Mouse (Mus musculus) adrenal gland, postnatal 0 days (tissue): Measurements from ENCODE around the gene Olfr617. TPM values are rescaled to one million over a fixed set of nuclear protein-coding genes. Genes with fewer than 3 reads are reported as not detected.

ENCODE experiments used
- microRNA-seq: library from miRNA; unstranded; fragments of <30 nt; microRNA quantifications from one replicate; pipeline ENCODE4, GENCODE M21; 2016; ENCODE audit warnings: borderline replicate concordance; ENCODE audit not compliant: insufficient number of aligned reads
- polyA plus RNA-seq: library from polyadenylated mRNA; unstranded; fragments of >200 nt; fragmentation: Nextera tagmentation; extraction: Ambion mirVana; gene quantifications from 2 replicates; pipeline ENCODE4 v1.2.1, GENCODE M21; 2015

The Olfr617 gene
- polyA plus RNA-seq: not detected in 2 replicates

DNA sequence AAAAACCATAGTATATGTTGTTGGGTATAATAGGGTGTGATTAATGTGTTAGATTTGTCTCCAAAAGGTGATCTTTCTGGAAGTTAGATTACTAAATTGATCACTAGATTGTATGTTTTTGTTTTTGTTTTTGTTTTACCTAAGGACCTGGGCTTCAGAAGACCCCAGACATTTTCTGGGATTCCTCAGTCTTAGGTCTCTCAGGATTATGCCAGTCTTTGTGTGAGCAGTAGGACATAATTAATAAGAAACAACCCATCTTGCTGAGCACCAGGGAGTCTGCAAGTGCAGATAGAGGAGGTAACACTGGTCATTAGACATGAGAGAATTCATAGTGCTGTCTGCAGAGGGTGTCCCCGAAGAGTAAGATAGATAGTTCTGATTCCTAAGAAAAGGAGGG lies at the start of gene Olfr617:
Olfr617 (plus strand) TSS at position 301 of the 400 bp plus-strand sequence.

DNA sequence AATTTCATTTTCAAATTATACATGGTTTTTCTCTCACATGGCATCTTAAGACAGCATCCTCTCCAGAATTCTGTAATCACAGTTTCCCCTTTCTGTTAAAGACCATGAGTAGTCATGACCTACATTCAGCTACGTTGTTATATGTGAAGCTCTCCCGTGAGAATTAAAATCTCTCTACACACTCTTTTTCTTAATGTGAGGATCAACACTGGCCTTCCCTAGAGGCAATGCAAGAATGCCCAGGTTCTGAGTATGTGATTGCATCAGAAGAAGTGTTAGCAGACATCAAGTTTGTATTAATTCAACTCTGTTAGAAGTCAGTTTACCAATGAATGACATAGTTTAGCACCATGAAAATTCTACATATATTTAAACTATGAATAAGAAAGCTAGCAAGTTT lies 30.2 kb upstream of the Olfr617 start, which contains the start of gene Olfr612:
Olfr612 (minus strand) TSS at position 101 of the 400 bp plus-strand sequence.

DNA sequence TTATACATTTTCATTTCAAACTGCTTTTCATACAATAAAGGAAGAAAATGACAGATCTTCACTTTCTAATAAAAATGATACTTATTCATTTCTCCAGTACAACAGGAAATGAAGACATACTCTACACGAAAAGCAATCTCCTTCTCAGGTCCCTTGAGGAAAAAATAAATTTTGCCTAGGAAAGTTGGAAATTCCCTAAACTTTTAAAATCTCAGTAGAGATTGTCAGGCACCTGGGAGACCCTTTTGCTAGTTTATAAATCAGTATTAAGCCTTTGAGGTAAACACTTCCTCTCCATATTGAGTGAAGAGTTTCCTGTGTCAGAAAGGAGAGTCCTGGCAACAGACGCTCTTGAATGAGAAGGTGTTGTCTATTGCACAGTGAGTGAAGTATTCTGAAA lies 25.1 kb upstream of the Olfr617 start, which contains the start of gene Olfr613:
Olfr613 (plus strand) TSS at position 301 of the 400 bp plus-strand sequence.

DNA sequence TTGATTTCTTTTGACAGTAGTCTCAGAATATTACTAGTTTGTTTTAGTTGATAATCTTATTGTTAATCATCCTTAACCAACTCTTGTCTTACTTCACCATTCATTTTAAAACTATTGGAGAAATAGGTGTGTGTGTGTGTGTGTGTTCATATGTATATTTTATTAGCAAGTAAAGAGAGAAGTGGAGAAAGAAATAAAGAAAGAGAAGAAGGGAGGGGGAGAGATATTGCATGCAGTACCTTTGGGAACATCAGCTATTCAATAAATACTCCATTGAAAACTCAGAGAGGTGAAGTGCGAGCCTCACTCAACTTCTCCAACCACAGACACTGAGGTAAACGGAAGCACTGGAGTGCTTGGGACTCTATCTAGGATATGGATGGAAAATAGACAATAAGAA lies 17.1 kb upstream of the Olfr617 start, which contains the start of gene Olfr615:
Olfr615 (plus strand) TSS at position 301 of the 400 bp plus-strand sequence.

DNA sequence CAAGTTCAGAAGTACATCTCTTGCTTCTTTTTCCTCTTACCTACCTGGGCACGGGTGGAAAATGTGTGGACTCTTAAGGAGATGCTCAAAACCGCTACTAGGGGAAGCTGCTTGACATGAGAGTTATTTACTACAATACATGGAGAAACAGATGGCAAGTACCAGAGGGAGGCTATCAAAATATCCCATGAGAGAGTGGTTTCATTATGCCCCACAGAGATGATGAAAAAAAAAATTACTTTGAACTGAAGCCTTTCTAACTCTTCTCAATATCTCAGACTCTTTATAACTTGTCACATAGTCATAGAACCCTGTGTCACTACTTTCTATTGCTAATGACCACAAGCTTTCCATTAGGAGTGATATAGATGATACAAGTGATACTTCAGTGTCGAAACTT lies 3.8 kb upstream of the Olfr617 start, which contains the start of gene Olfr616:
Olfr616 (minus strand) TSS at position 101 of the 400 bp plus-strand sequence.

DNA sequence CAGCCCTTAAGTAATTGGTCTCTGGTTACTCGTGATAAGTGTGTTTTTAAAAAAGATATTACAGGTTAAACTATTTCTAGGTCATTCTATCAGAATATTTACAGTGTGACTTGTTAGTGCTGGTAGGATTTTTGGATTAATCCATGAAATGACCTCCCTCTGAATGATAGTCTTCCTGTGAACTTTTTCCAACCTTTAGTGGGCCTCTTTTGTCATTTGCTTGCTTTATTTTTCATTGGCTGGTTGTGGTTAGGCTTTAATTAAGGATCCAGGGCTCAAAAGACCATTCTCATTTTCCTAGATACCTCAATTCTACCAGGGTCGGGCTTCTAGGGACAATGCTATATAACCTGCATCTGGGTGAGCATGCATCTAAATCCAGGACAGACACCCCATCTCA lies 16.9 kb downstream of the Olfr617 start, which contains the start of gene Olfr618:
Olfr618 (plus strand) TSS at position 301 of the 400 bp plus-strand sequence.

DNA sequence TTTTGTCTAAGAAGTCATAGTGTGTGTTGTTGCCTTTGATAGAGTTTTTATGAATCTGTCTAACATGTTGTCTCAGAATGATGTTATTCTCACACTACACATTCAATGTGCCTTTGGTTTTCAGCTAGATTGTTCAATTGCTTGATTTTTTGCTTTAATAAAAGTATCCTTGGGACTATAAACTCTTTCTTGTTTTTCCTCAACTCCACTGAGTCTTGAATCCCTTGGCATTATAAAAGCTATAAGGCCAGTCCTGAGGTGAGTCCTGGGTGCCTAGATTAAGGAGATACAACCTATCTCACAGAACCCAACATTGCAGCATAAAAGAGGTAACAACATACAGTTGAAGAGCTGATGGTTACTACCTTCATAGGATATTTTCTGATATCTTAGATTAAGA lies 27.4 kb downstream of the Olfr617 start, which contains the start of gene Olfr619:
Olfr619 (plus strand) TSS at position 301 of the 400 bp plus-strand sequence.

DNA sequence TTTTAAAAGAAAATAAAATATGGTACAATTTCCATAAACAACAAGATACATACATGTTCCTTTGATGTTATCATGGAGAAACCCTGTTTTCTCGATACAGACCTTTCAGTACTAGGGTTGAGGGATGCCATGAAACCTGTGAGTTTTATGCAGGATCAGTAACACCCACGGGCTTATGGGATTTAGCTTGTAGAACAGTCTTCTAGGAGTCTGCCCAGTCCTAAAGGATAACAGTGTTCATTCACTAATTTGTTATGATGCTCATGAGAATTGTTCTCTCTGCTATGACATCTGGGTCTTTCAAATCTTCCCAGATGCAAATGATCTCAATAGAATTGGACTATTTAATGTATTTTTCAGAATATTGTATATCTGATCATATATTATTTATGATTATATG lies 39.6 kb downstream of the Olfr617 start, which contains the start of gene Olfr620:
Olfr620 (minus strand) TSS at position 101 of the 400 bp plus-strand sequence.

Small RNA genes lying within 50 kb of the gene (microRNA-seq; reads per million reads assigned to microRNA genes)
- not detected for gene Gm26506

Other genes starting within 250 kb of the Olfr617 start
- not detected in 2 replicates for gene Olfr598, start 249.5 kb upstream of the Olfr617 start, polyA plus RNA-seq
- gene Olfr599, start 237.1 kb upstream of the Olfr617 start, polyA plus RNA-seq: not detected in 2 replicates
- not detected in 2 replicates for gene Olfr600, start 223.4 kb upstream of the Olfr617 start, polyA plus RNA-seq
- not detected in 2 replicates for gene Olfr601, start 210.4 kb upstream of the Olfr617 start, polyA plus RNA-seq
- not detected in 2 replicates for gene Olfr603, start 186.9 kb upstream of the Olfr617 start, polyA plus RNA-seq
- not detected in 2 replicates for gene Usp17lc, start 158.0 kb upstream of the Olfr617 start, polyA plus RNA-seq
- gene Olfr605, start 127.6 kb upstream of the Olfr617 start, polyA plus RNA-seq: not detected in 2 replicates
- gene Olfr606, start 124.0 kb upstream of the Olfr617 start, polyA plus RNA-seq: not detected in 2 replicates
- not detected in 2 replicates for gene Olfr607, start 108.9 kb upstream of the Olfr617 start, polyA plus RNA-seq
- not detected in 2 replicates for gene Olfr608, start 103.2 kb upstream of the Olfr617 start, polyA plus RNA-seq
- not detected in 2 replicates for gene Olfr609, start 75.0 kb upstream of the Olfr617 start, polyA plus RNA-seq
- gene Olfr610, start 60.9 kb upstream of the Olfr617 start, polyA plus RNA-seq: not detected in 2 replicates
- not detected in 2 replicates for gene Olfr611, start 52.2 kb upstream of the Olfr617 start, polyA plus RNA-seq
- gene Olfr612, start 30.3 kb upstream of the Olfr617 start, polyA plus RNA-seq: not detected in 2 replicates
- gene Olfr613, start 25.0 kb upstream of the Olfr617 start, polyA plus RNA-seq: not detected in 2 replicates
- gene Olfr615, start 17.0 kb upstream of the Olfr617 start, polyA plus RNA-seq: not detected in 2 replicates
- not detected in 2 replicates for gene Olfr616, start 3.9 kb upstream of the Olfr617 start, polyA plus RNA-seq
- not detected in 2 replicates for gene Olfr618, start 17.0 kb downstream of the Olfr617 start, polyA plus RNA-seq
- not detected in 2 replicates for gene Olfr619, start 27.5 kb downstream of the Olfr617 start, polyA plus RNA-seq
- not detected in 2 replicates for gene Olfr620, start 39.5 kb downstream of the Olfr617 start, polyA plus RNA-seq
- not detected in 2 replicates for gene Olfr622, start 69.6 kb downstream of the Olfr617 start, polyA plus RNA-seq
- gene Olfr623, start 90.6 kb downstream of the Olfr617 start, polyA plus RNA-seq: not detected in 2 replicates
- 0.06 TPM in 1 of 2 replicates, not detected in the other for gene Olfr624, start 98.1 kb downstream of the Olfr617 start, polyA plus RNA-seq
- not detected in 2 replicates for gene Olfr625-ps1, start 109.7 kb downstream of the Olfr617 start, polyA plus RNA-seq
- not detected in 2 replicates for gene Olfr243, start 141.6 kb downstream of the Olfr617 start, polyA plus RNA-seq
- not detected in 2 replicates for gene Olfr628, start 157.3 kb downstream of the Olfr617 start, polyA plus RNA-seq
- not detected in 2 replicates for gene Olfr629, start 171.9 kb downstream of the Olfr617 start, polyA plus RNA-seq
- not detected in 2 replicates for gene Olfr630, start 184.3 kb downstream of the Olfr617 start, polyA plus RNA-seq
- not detected in 2 replicates for gene Olfr69, start 198.5 kb downstream of the Olfr617 start, polyA plus RNA-seq
- gene Olfr68, start 206.6 kb downstream of the Olfr617 start, polyA plus RNA-seq: not detected in 2 replicates
- gene Olfr67, start 218.8 kb downstream of the Olfr617 start, polyA plus RNA-seq: not detected in 2 replicates
- gene Hbb-bt, start 240.9 kb downstream of the Olfr617 start, polyA plus RNA-seq: 3,147 and 3,744 TPM in 2 replicates